Mouse (Mus musculus) midbrain, embryonic 13.5 days (tissue): ENCODE measurements around the gene Cdk5rap3. TPM values are rescaled to one million over a fixed set of nuclear protein-coding genes. Genes with fewer than 3 reads are reported as not detected.

ENCODE experiments used
- ATAC-seq: fragments of 200-750 bp; cut with Nextera tagmentation; 2 replicates; pipeline ENCODE4 v1.8.0; 2017; ENCODE audit warnings: mild to moderate bottlenecking, moderate TSS enrichment, moderate library complexity
- H3K27ac ChIP-seq: fragments of 300-500 bp; sonication (generic); 2 replicates; pipeline ENCODE4 v1.5.1; 2015; ENCODE audit warnings: inconsistent platforms, mild to moderate bottlenecking, moderate library complexity
- H3K27me3 ChIP-seq: fragments of 300-500 bp; sonication (generic); 2 replicates; pipeline ENCODE4 v1.6.1; 2015; ENCODE audit warnings: mild to moderate bottlenecking, inconsistent platforms
- H3K36me3 ChIP-seq: fragments of 300-500 bp; sonication (generic); 2 replicates; pipeline ENCODE4 v1.6.1; 2015; ENCODE audit warnings: mild to moderate bottlenecking, inconsistent platforms
- H3K4me1 ChIP-seq: fragments of 300-500 bp; sonication (generic); replicated peaks from 2 replicates; pipeline ENCODE4 v1.6.1; 2015; ENCODE audit warnings: inconsistent platforms
- H3K4me2 ChIP-seq: fragments of 300-500 bp; sonication (generic); replicated peaks from 2 replicates; pipeline ENCODE4 v1.6.1; 2015; ENCODE audit warnings: moderate library complexity, mild to moderate bottlenecking, inconsistent platforms
- H3K4me3 ChIP-seq: fragments of 300-500 bp; sonication (generic); replicated peaks from 2 replicates; pipeline ENCODE4 v1.5.1; 2015; ENCODE audit warnings: mild to moderate bottlenecking, inconsistent platforms
- H3K9ac ChIP-seq: fragments of 300-500 bp; sonication (generic); replicated peaks from 2 replicates; pipeline ENCODE4 v1.6.1; 2015; ENCODE audit warnings: mild to moderate bottlenecking, inconsistent platforms
- H3K9me3 ChIP-seq: fragments of 300-500 bp; sonication (generic); 2 replicates; pipeline ENCODE4 v1.6.1; 2016; ENCODE audit warnings: mild to moderate bottlenecking, inconsistent platforms
- WGBS: fragments of 180-500 bp; shearing (Covaris S2); methylation state at CpG from one replicate; pipeline ENCODE4 v1.1.7; 2015; 5-methylcytosine and 5-hydroxymethylcytosine counted together
- polyA plus RNA-seq: library from polyadenylated mRNA; unstranded; fragments of >200 nt; fragmentation: Nextera tagmentation; extraction: Ambion mirVana; gene quantifications from 2 replicates; pipeline ENCODE4 v1.2.1, GENCODE M21; 2015

The Cdk5rap3 gene
- polyA plus RNA-seq, 1 experiment from 2014 or later, result 103 TPM

GRCm38 (mm10) chr11:96929766-96930331 lies 13.6 kb upstream of the Cdk5rap3 start:
- Histone ChIP-seq H3K27ac (no peak overlapping the region), H3K27me3 (peaks cover 26% of the 10 kb centered on the region), H3K9ac (no peak overlapping the region), H3K9me3 (no peaks in the 10 kb centered on the region), H3K4me3 (no peak overlapping the region), H3K4me1 (peaks cover 7% of the 10 kb centered on the region; the same call in 1 of the 2 replicates), H3K36me3 (no peaks in the 10 kb centered on the region), H3K4me2 (no peak overlapping the region)
- no peak for ATAC-seq
- 73% methylated on average over 9 of the region's 9 CpGs for WGBS

GRCm38 (mm10) chr11:96929096-96929765 lies 12.9 kb upstream of the Cdk5rap3 start:
- Histone ChIP-seq H3K4me2 (no peak overlapping the region), H3K9ac (0 out of 2 replicates have a peak overlapping the region, but pooled peaks have one; percentile 8), H3K4me3 (no peak overlapping the region), H3K4me1 (0 out of 2 replicates have a peak, but pooled peaks cover 4% of the 10 kb centered on the region), H3K9me3 (no peaks in the 10 kb centered on the region), H3K27ac (no peak overlapping the region), H3K27me3 (peaks cover 26% of the 10 kb centered on the region), H3K36me3 (no peaks in the 10 kb centered on the region)
- 14% methylated on average over 13 of the region's 13 CpGs for WGBS
- no peak for ATAC-seq

- Histone ChIP-seq H3K9ac (no peak overlapping the region), H3K27ac (no peak overlapping the region), H3K9me3 (no peaks in the 10 kb centered on the region), H3K4me1 (0 out of 2 replicates have a peak, but pooled peaks cover 4% of the 10 kb centered on the region), H3K27me3 (peaks cover 26% of the 10 kb centered on the region), H3K36me3 (no peaks in the 10 kb centered on the region), H3K4me3 (no peak overlapping the region), H3K4me2 (no peak overlapping the region)
- WGBS, result 6% methylated on average over 5 of the region's 5 CpGs
- no peak for ATAC-seq
These were observed 12.4 kb upstream of the Cdk5rap3 start for GRCm38 (mm10) chr11:96928691-96929090.

- Histone ChIP-seq H3K27ac (no peak within 1 kb of the TSS), H3K4me2 (no peak within 1 kb of the TSS), H3K36me3 (no peaks in the 10 kb centered on the region), H3K9me3 (no peaks in the 10 kb centered on the region), H3K4me1 (0 out of 2 replicates have a peak, but pooled peaks cover 4% of the 10 kb centered on the region), H3K4me3 (no peak within 1 kb of the TSS), H3K9ac (0 out of 2 replicates have a peak within 1 kb of the TSS, but pooled peaks have one; percentile 8), H3K27me3 (peaks cover 26% of the 10 kb centered on the region)
- 73% methylated on average over 2 of the region's 2 CpGs for WGBS
- ATAC-seq, result no peak
These were observed 11.8 kb upstream of the Cdk5rap3 start, which contains the start of gene Prr15l for GRCm38 (mm10) chr11:96928088-96928487. TSS of gene Prr15l (plus strand) at chr11:96928104.

- Histone ChIP-seq H3K9me3 (no peaks in the 10 kb centered on the region), H3K4me1 (0 out of 2 replicates have a peak, but pooled peaks cover 4% of the 10 kb centered on the region), H3K4me3 (no peak overlapping the region), H3K27me3 (peaks cover 24% of the 10 kb centered on the region), H3K9ac (no peak overlapping the region), H3K4me2 (no peak overlapping the region), H3K36me3 (no peaks in the 10 kb centered on the region), H3K27ac (no peak overlapping the region)
- WGBS, result 84% methylated on average over 5 of the region's 5 CpGs
- ATAC-seq, result no peak
These were observed 10.3 kb upstream of the Cdk5rap3 start for GRCm38 (mm10) chr11:96926587-96926986.

GRCm38 (mm10) chr11:96925469-96926148 lies 9.3 kb upstream of the Cdk5rap3 start:
- no peak overlapping the region for H3K4me2 ChIP-seq
- no peak for ATAC-seq
- no peaks in the 10 kb centered on the region for H3K9me3 ChIP-seq
- peaks cover 23% of the 10 kb centered on the region for H3K27me3 ChIP-seq
- no peak overlapping the region for H3K9ac ChIP-seq
- H3K4me3 ChIP-seq, result no peak overlapping the region
- H3K27ac ChIP-seq, result no peak overlapping the region
- H3K36me3 ChIP-seq, result no peaks in the 10 kb centered on the region
- WGBS, result 86% methylated on average over 12 of the region's 12 CpGs
- H3K4me1 ChIP-seq, result 0 out of 2 replicates have a peak, but pooled peaks cover 4% of the 10 kb centered on the region

- H3K9ac ChIP-seq, result no peak overlapping the region
- no peaks in the 10 kb centered on the region for H3K9me3 ChIP-seq
- ATAC-seq, result no peak
- WGBS, result 85% methylated on average over 11 of the region's 11 CpGs
- no peaks in the 10 kb centered on the region for H3K36me3 ChIP-seq
- no peak overlapping the region for H3K4me2 ChIP-seq
- no peak overlapping the region for H3K27ac ChIP-seq
- no peak overlapping the region for H3K4me3 ChIP-seq
- 0 out of 2 replicates have a peak, but pooled peaks cover 4% of the 10 kb centered on the region for H3K4me1 ChIP-seq
- peaks cover 22% of the 10 kb centered on the region for H3K27me3 ChIP-seq
These were observed 8.6 kb upstream of the Cdk5rap3 start for GRCm38 (mm10) chr11:96924861-96925260.

GRCm38 (mm10) chr11:96919003-96919402 lies 2.7 kb upstream of the Cdk5rap3 start:
- Histone ChIP-seq H3K36me3 (no peaks in the 10 kb centered on the region), H3K4me1 (peaks cover 15% of the 10 kb centered on the region), H3K4me3 (no peak overlapping the region), H3K9ac (no peak overlapping the region), H3K27me3 (0 out of 2 replicates have a peak, but pooled peaks cover 4% of the 10 kb centered on the region), H3K27ac (no peak overlapping the region), H3K9me3 (no peaks in the 10 kb centered on the region), H3K4me2 (no peak overlapping the region)
- ATAC-seq, result no peak
- WGBS, result 57% methylated on average over 6 of the region's 6 CpGs

GRCm38 (mm10) chr11:96917415-96917814 lies 1.1 kb upstream of the Cdk5rap3 start:
- no peak for ATAC-seq
- no peak overlapping the region for H3K27ac ChIP-seq
- H3K4me3 ChIP-seq, result no peak overlapping the region
- peaks cover 15% of the 10 kb centered on the region for H3K4me1 ChIP-seq
- 0 out of 2 replicates have a peak, but pooled peaks cover 4% of the 10 kb centered on the region for H3K27me3 ChIP-seq
- H3K36me3 ChIP-seq, result peaks cover 9% of the 10 kb centered on the region
- no peak overlapping the region for H3K9ac ChIP-seq
- 89% methylated on average over 6 of the region's 6 CpGs for WGBS
- H3K4me2 ChIP-seq, result no peak overlapping the region
- H3K9me3 ChIP-seq, result no peaks in the 10 kb centered on the region

- Histone ChIP-seq H3K36me3 (peaks cover 13% of the 10 kb centered on the region), H3K9me3 (no peaks in the 10 kb centered on the region), H3K4me1 (peaks cover 15% of the 10 kb centered on the region), H3K4me2 (peak overlapping the region; percentile 39), H3K9ac (no peak overlapping the region), H3K27me3 (0 out of 2 replicates have a peak, but pooled peaks cover 4% of the 10 kb centered on the region), H3K4me3 (peak overlapping the region; percentile 26; the same call in 1 of the 2 replicates), H3K27ac (no peak overlapping the region)
- ATAC-seq, result no peak
- 36% methylated on average over 13 of the region's 13 CpGs for WGBS
These were observed 645 bp upstream of the Cdk5rap3 start for GRCm38 (mm10) chr11:96916885-96917396.

GRCm38 (mm10) chr11:96912682-96913081 lies 3.6 kb downstream of the Cdk5rap3 start:
- 0 out of 2 replicates have a peak overlapping the region, but pooled peaks have one; percentile 12 for H3K9ac ChIP-seq
- WGBS, result 92% methylated on average over 11 of the region's 11 CpGs
- H3K4me1 ChIP-seq, result peaks cover 36% of the 10 kb centered on the region

More at GRCm38 (mm10) chr11:96912682-96913081, 3.6 kb downstream of the Cdk5rap3 start:
- H3K4me3 ChIP-seq, result no peak overlapping the region
- no peak overlapping the region for H3K27ac ChIP-seq
- H3K27me3 ChIP-seq, result 0 out of 2 replicates have a peak, but pooled peaks cover 2% of the 10 kb centered on the region
- no peaks in the 10 kb centered on the region for H3K9me3 ChIP-seq
- no peak for ATAC-seq
- no peak overlapping the region for H3K4me2 ChIP-seq
- H3K36me3 ChIP-seq, result peaks cover 38% of the 10 kb centered on the region
